ENCODE assay signal across 8 mouse cellular contexts in genomic region chr1:34237211-34237610, GRCm38 (mm10).
DNase-seq lines count a peak whose midpoint lies in the region; ATAC-seq and TF ChIP-seq lines count a peak whose summit lies in the region.

No protein-coding gene starts in this region.

- TF ChIP-seq CTCF in forebrain, postnatal 0 days (IDR thresholded peaks at IDR 0.05; ENCODE audit: low read depth), result no peak

- no peaks in the 10 kb centered on the region for H3K27me3 ChIP-seq in heart, embryonic 13.5 days (replicated peaks)
- no peaks in the 10 kb centered on the region for H3K27me3 ChIP-seq in forebrain, postnatal 0 days (ENCODE audit: insufficient read depth, low read length)

- peak overlapping the region; percentile 94 for H3K4me2 ChIP-seq in heart, embryonic 13.5 days
- peak overlapping the region; percentile 63; the same call in 1 of the 2 replicates for H3K4me2 ChIP-seq in forebrain, postnatal 0 days (ENCODE audit: low read depth)

- H3K9ac ChIP-seq in heart, embryonic 13.5 days, result peak overlapping the region; percentile 86
- no peak overlapping the region for H3K9ac ChIP-seq in forebrain, postnatal 0 days

- H3K79me2 ChIP-seq in macrophage (ENCODE audit: inconsistent target), result no peaks in the 10 kb centered on the region

- no peak overlapping the region for H3K27ac ChIP-seq in heart, embryonic 13.5 days (replicated peaks)
- H3K27ac ChIP-seq in forebrain, postnatal 0 days (ENCODE audit: low read depth, low read length), result no peak overlapping the region
- H3K27ac ChIP-seq in macrophage, result no peak overlapping the region

- H3K4me1 ChIP-seq in heart, embryonic 13.5 days, result peaks cover 45% of the 10 kb centered on the region
- peaks cover 6% of the 10 kb centered on the region; the same call in 1 of the 2 replicates for H3K4me1 ChIP-seq in forebrain, postnatal 0 days (ENCODE audit: insufficient read depth)

- H3K9me3 ChIP-seq in heart, embryonic 13.5 days, result no peaks in the 10 kb centered on the region
- H3K9me3 ChIP-seq in forebrain, postnatal 0 days (ENCODE audit: low read length), result no peaks in the 10 kb centered on the region

- peak overlapping the region; percentile 66 for H3K4me3 ChIP-seq in heart, embryonic 13.5 days
- no peak overlapping the region for H3K4me3 ChIP-seq in forebrain, postnatal 0 days (ENCODE audit: low read depth, low read length)
- peak overlapping the region; percentile 25; the same call in 1 of the 2 replicates for H3K4me3 ChIP-seq in macrophage (ENCODE audit: inconsistent target)

- no peak for ATAC-seq in heart, embryonic 13.5 days (ENCODE audit: extremely low read depth, insufficient number of reproducible peaks, low FRiP score, low TSS enrichment)
- ATAC-seq in forebrain, postnatal 0 days, result no peak
- no peak for ATAC-seq in erythroid progenitor cell, adult 5-6 weeks (replicated peaks; ENCODE audit: low FRiP score, poor library complexity, severe bottlenecking)

- WGBS in heart, embryonic 13.5 days, result 42% methylated on average over 14 of the region's 14 CpGs
- WGBS in forebrain, postnatal 0 days, result 25% methylated on average over 14 of the region's 14 CpGs
- 69% methylated on average over 14 of the region's 14 CpGs for WGBS in macrophage (ENCODE audit: missing documents)

- DNase-seq in heart, adult 8-10 months (ENCODE audit: low spot score), result no peak
- DNase-seq in c-Kit-positive CD71-positive TER-119-negative erythroid progenitor cells, embryonic 14.5 days (ENCODE audit: low read depth), result peak; percentile 19
- DNase-seq in forebrain, postnatal 0 days, result peak; percentile 3
- no peak for DNase-seq in right cerebral cortex, postnatal 4 days
- DNase-seq in left cerebral cortex, adult 18-20 months (ENCODE audit: low spot score in 2 of 2), result no peak

- H3K36me3 ChIP-seq in heart, embryonic 13.5 days, result peaks cover 13% of the 10 kb centered on the region; the same call in 1 of the 2 replicates
- 0 out of 2 replicates have a peak, but pooled peaks cover 4% of the 10 kb centered on the region for H3K36me3 ChIP-seq in forebrain, postnatal 0 days (ENCODE audit: insufficient read depth)
- no peaks in the 10 kb centered on the region for H3K36me3 ChIP-seq in macrophage (ENCODE audit: inconsistent target)

Comparison
In these comparisons a context has a peak if more than half of its experiments do, and no peak if none do; other contexts are left out.
1. DNase-seq: peak in c-Kit-positive CD71-positive TER-119-negative erythroid progenitor cells, embryonic 14.5 days (single experiment) and forebrain, postnatal 0 days (single experiment); none in heart, adult 8-10 months (single experiment), right cerebral cortex, postnatal 4 days (single experiment) and left cerebral cortex, adult 18-20 months (0 of 2).